ENCODE assay signal across 9 mouse cellular contexts in genomic region chr5:129729286-129729685, GRCm38 (mm10). TPM values are rescaled to one million over a fixed set of nuclear protein-coding genes. Genes with fewer than 3 reads are reported as not detected.
DNase-seq lines count a peak whose midpoint lies in the region; ATAC-seq lines count a peak whose summit lies in the region.
"Had no signal": no experiment of that assay in that cellular context is flagged by ENCODE, and none has a peak within 500 bp of the region (broad histone marks: within the 10 kb centered on the region; RNA-seq: fewer than 3 reads in every experiment).

No protein-coding gene starts in this region.

- no peaks in the 10 kb centered on the region for H3K27me3 ChIP-seq in limb, embryonic 12.5 days
- H3K27me3 ChIP-seq in limb, embryonic 10.5 days (ENCODE audit: low read depth, poor library complexity, severe bottlenecking) = no peaks in the 10 kb centered on the region
- no peaks in the 10 kb centered on the region for H3K27me3 ChIP-seq in neural tube, embryonic 13.5 days

- intact Hi-C loops in heart, postnatal 14 days (cut with DNase I) = loop anchor here (5.0 kb wide), 1 partner anchor 57 kb away; the partner anchor contains the start of gene Zfp11

- H3K9ac ChIP-seq in limb, embryonic 12.5 days (replicated peaks) = no peak overlapping the region
- peak overlapping the region; percentile 14 for H3K9ac ChIP-seq in neural tube, embryonic 13.5 days

- no peaks in the 10 kb centered on the region for H3K9me3 ChIP-seq in limb, embryonic 12.5 days
- no peaks in the 10 kb centered on the region for H3K9me3 ChIP-seq in limb, embryonic 10.5 days (replicated peaks)
- H3K9me3 ChIP-seq in neural tube, embryonic 13.5 days = no peaks in the 10 kb centered on the region
- H3K9me3 ChIP-seq: midbrain, embryonic 10.5 days had no signal

- no peak overlapping the region for H3K4me2 ChIP-seq in limb, embryonic 12.5 days
- no peak overlapping the region for H3K4me2 ChIP-seq in neural tube, embryonic 13.5 days

- H3K27ac ChIP-seq in limb, embryonic 12.5 days = 0 out of 2 replicates have a peak overlapping the region, but pooled peaks have one; percentile 7
- H3K27ac ChIP-seq in limb, embryonic 10.5 days = no peak overlapping the region
- H3K27ac ChIP-seq in neural tube, embryonic 13.5 days (replicated peaks) = 0 out of 2 replicates have a peak overlapping the region, but pooled peaks have one; percentile 6
- H3K27ac ChIP-seq: midbrain, embryonic 10.5 days had no signal

- ATAC-seq in limb, embryonic 12.5 days (ENCODE audit: insufficient number of reproducible peaks, insufficient read depth, low FRiP score, low TSS enrichment, low read depth) = no peak
- ATAC-seq in neural tube, embryonic 13.5 days (ENCODE audit: low read depth) = no peak
- ATAC-seq: forebrain, embryonic 14.5 days had no signal

- H3K4me3 ChIP-seq in limb, embryonic 12.5 days (replicated peaks) = no peak overlapping the region
- H3K4me3 ChIP-seq in limb, embryonic 10.5 days = no peak overlapping the region
- H3K4me3 ChIP-seq in neural tube, embryonic 13.5 days = no peak overlapping the region
- H3K4me3 ChIP-seq: midbrain, embryonic 10.5 days had no signal

- 61% methylated on average over 11 of the region's 11 CpGs for WGBS in limb, embryonic 12.5 days
- WGBS in limb, embryonic 10.5 days = 69% methylated on average over 11 of the region's 11 CpGs
- 57% methylated on average over 11 of the region's 11 CpGs for WGBS in neural tube, embryonic 13.5 days

- H3K4me1 ChIP-seq in limb, embryonic 12.5 days (replicated peaks) = peaks cover 36% of the 10 kb centered on the region
- peaks cover 32% of the 10 kb centered on the region for H3K4me1 ChIP-seq in limb, embryonic 10.5 days
- H3K4me1 ChIP-seq in neural tube, embryonic 13.5 days (replicated peaks) = peaks cover 39% of the 10 kb centered on the region

- DNase-seq in limb, embryonic 10.5 days (ENCODE audit: low spot score) = no peak
- peak; percentile 23 to 41 for DNase-seq in gastrocnemius, adult 8-10 months (ENCODE audit: low spot score in 2 of 2)
- DNase-seq in heart, postnatal 14 days = peak; percentile 48 to 56
- no peak for DNase-seq in thymus, postnatal 4 days
- DNase-seq in ovary, postnatal 14 days (ENCODE audit: low spot score) = no peak

- H3K36me3 ChIP-seq in limb, embryonic 12.5 days = peaks cover 2% of the 10 kb centered on the region; the same call in 1 of the 2 replicates
- H3K36me3 ChIP-seq in limb, embryonic 10.5 days = 0 out of 2 replicates have a peak, but pooled peaks cover 1% of the 10 kb centered on the region
- 0 out of 2 replicates have a peak, but pooled peaks cover under 1% of the 10 kb centered on the region for H3K36me3 ChIP-seq in neural tube, embryonic 13.5 days

RNA-seq across cellular contexts. Expression of gene Nipsnap2, which starts 4.4 kb away (rescaled TPM):
- polyA plus RNA-seq in limb, embryonic 12.5 days (2016; fragmentation: Nextera tagmentation; extraction: Ambion mirVana) = 101 and 106 TPM in 2 replicates
- polyA plus RNA-seq in limb, embryonic 10.5 days (2016; fragmentation: Nextera tagmentation; extraction: Ambion mirVana) = 59.6 and 75.0 TPM in 2 replicates
- total RNA-seq in gastrocnemius, adult 8-10 months (2022) = 100 to 1,000 TPM; 494 to 562 (median 513) TPM
- 100 to 1,000 TPM; 688 to 716 TPM for total RNA-seq in heart, postnatal 14 days (2021)
- 86.6 and 91.8 TPM in 2 replicates for polyA plus RNA-seq in neural tube, embryonic 13.5 days (2015; fragmentation: Nextera tagmentation; extraction: Ambion mirVana)

RNA-seq across cellular contexts. Expression of gene Mrps17, which starts 14.0 kb away (rescaled TPM):
- 178 and 186 TPM in 2 replicates for polyA plus RNA-seq in limb, embryonic 12.5 days (2016; fragmentation: Nextera tagmentation; extraction: Ambion mirVana)
- 187 and 191 TPM in 2 replicates for polyA plus RNA-seq in limb, embryonic 10.5 days (2016; fragmentation: Nextera tagmentation; extraction: Ambion mirVana)
- total RNA-seq in gastrocnemius, adult 8-10 months (2022) = 10 to 100 TPM; 51.7 to 62.7 (median 57.5) TPM
- 10 to 100 TPM; 85.3 to 93.6 TPM for total RNA-seq in heart, postnatal 14 days (2021)
- 164 and 178 TPM in 2 replicates for polyA plus RNA-seq in neural tube, embryonic 13.5 days (2015; fragmentation: Nextera tagmentation; extraction: Ambion mirVana)

RNA-seq across cellular contexts. Expression of gene Sept14, which starts 21.0 kb away (rescaled TPM):
- polyA plus RNA-seq in limb, embryonic 12.5 days (2016; fragmentation: Nextera tagmentation; extraction: Ambion mirVana) = not detected in 2 replicates
- polyA plus RNA-seq in limb, embryonic 10.5 days (2016; fragmentation: Nextera tagmentation; extraction: Ambion mirVana) = not detected in 2 replicates
- not detected for total RNA-seq in gastrocnemius, adult 8-10 months (2022)
- not detected for total RNA-seq in heart, postnatal 14 days (2021)
- polyA plus RNA-seq in neural tube, embryonic 13.5 days (2015; fragmentation: Nextera tagmentation; extraction: Ambion mirVana) = not detected in 2 replicates
- polyA plus RNA-seq: forebrain, embryonic 14.5 days; midbrain, embryonic 10.5 days had no signal

RNA-seq across cellular contexts. Expression of gene Psph, which starts 58.0 kb away (rescaled TPM):
- polyA plus RNA-seq in limb, embryonic 12.5 days (2016; fragmentation: Nextera tagmentation; extraction: Ambion mirVana) = 28.5 and 28.6 TPM in 2 replicates
- polyA plus RNA-seq in limb, embryonic 10.5 days (2016; fragmentation: Nextera tagmentation; extraction: Ambion mirVana) = 33.8 and 34.0 TPM in 2 replicates
- 10 to 100 TPM; 11.6 to 15.4 (median 14.8) TPM for total RNA-seq in gastrocnemius, adult 8-10 months (2022)
- total RNA-seq in heart, postnatal 14 days (2021) = 10 to 100 TPM; 10.5 TPM
- 30.9 and 35.2 TPM in 2 replicates for polyA plus RNA-seq in neural tube, embryonic 13.5 days (2015; fragmentation: Nextera tagmentation; extraction: Ambion mirVana)

RNA-seq across cellular contexts. Expression of gene Zfp11, which starts 59.4 kb away (rescaled TPM):
- polyA plus RNA-seq in limb, embryonic 12.5 days (2016; fragmentation: Nextera tagmentation; extraction: Ambion mirVana) = 6.3 and 6.5 TPM in 2 replicates
- polyA plus RNA-seq in limb, embryonic 10.5 days (2016; fragmentation: Nextera tagmentation; extraction: Ambion mirVana) = 5.9 and 7.0 TPM in 2 replicates
- total RNA-seq in gastrocnemius, adult 8-10 months (2022) = 1 to 10 TPM; 2.1 to 2.6 (median 2.4) TPM
- total RNA-seq in heart, postnatal 14 days (2021) = 1 to 10 TPM; 3.0 to 3.4 TPM
- 7.5 and 8.7 TPM in 2 replicates for polyA plus RNA-seq in neural tube, embryonic 13.5 days (2015; fragmentation: Nextera tagmentation; extraction: Ambion mirVana)

Comparison
In these comparisons a context has a peak if more than half of its experiments do, and no peak if none do; other contexts are left out.
1. DNase-seq: peak in gastrocnemius, adult 8-10 months (2 of 2) and heart, postnatal 14 days (2 of 2); none in limb, embryonic 10.5 days (single experiment), thymus, postnatal 4 days (single experiment) and ovary, postnatal 14 days (single experiment).